Mouse (Mus musculus): ENCODE results near the gene Glod4. TPM values are rescaled to one million over a fixed set of nuclear protein-coding genes. Genes with fewer than 3 reads are reported as not detected.
A peak's percentile ranks its signal among the peaks of the same experiment; 100 is the strongest.

Glod4 gene
- polyA plus RNA-seq, 1 experiment from 2014 or later: 126 TPM

- Histone ChIP-seq H3K36me3 (ENCODE audit: control insufficient read depth, insufficient read depth, low read length) (peaks cover 6% of the 10 kb centered on the region), H3K4me1 (replicated peaks; ENCODE audit: control insufficient read depth, insufficient read depth, low read length) (peaks cover 5% of the 10 kb centered on the region), H3K9ac (ENCODE audit: low read length) (no peak overlapping the region), H3K9me3 (ENCODE audit: control insufficient read depth, low read length) (no peaks in the 10 kb centered on the region), H3K4me2 (ENCODE audit: low read depth, low read length) (no peak overlapping the region), H3K4me3 (ENCODE audit: low read length) (no peak overlapping the region), H3K27me3 (ENCODE audit: control insufficient read depth, insufficient read depth, low read depth, low read length) (no peaks in the 10 kb centered on the region), H3K27ac (ENCODE audit: low read length) (no peak overlapping the region)
- 63% methylated on average over 5 of the region's 5 CpGs for WGBS
- ATAC-seq (ENCODE audit: low read depth): no peak
These were observed 73.3 kb downstream of the Glod4 start for GRCm38 (mm10) chr11:76170207-76170606.

- no peak for ATAC-seq (ENCODE audit: low read depth)
- H3K4me2 ChIP-seq (ENCODE audit: low read depth, low read length): no peak overlapping the region
- H3K27ac ChIP-seq (ENCODE audit: low read length): no peak overlapping the region
- no peak overlapping the region for H3K9ac ChIP-seq (ENCODE audit: low read length)
- H3K4me1 ChIP-seq (replicated peaks; ENCODE audit: control insufficient read depth, insufficient read depth, low read length): peaks cover 5% of the 10 kb centered on the region
- no peaks in the 10 kb centered on the region for H3K9me3 ChIP-seq (ENCODE audit: control insufficient read depth, low read length)
- H3K27me3 ChIP-seq (ENCODE audit: control insufficient read depth, insufficient read depth, low read depth, low read length): no peaks in the 10 kb centered on the region
- WGBS: 80% methylated on average over 3 of the region's 3 CpGs
- no peak overlapping the region for H3K4me3 ChIP-seq (ENCODE audit: low read length)
- peaks cover 6% of the 10 kb centered on the region for H3K36me3 ChIP-seq (ENCODE audit: control insufficient read depth, insufficient read depth, low read length)
These were observed 74.5 kb downstream of the Glod4 start for GRCm38 (mm10) chr11:76168976-76169375.

GRCm38 (mm10) chr11:76167079-76167765 is 76.3 kb downstream of the Glod4 start:
- H3K27ac ChIP-seq (ENCODE audit: low read length): no peak overlapping the region
- no peak overlapping the region for H3K4me3 ChIP-seq (ENCODE audit: low read length)
- no peak overlapping the region for H3K4me2 ChIP-seq (ENCODE audit: low read depth, low read length)
- H3K9me3 ChIP-seq (ENCODE audit: control insufficient read depth, low read length): no peaks in the 10 kb centered on the region
- no peak overlapping the region for H3K9ac ChIP-seq (ENCODE audit: low read length)
- peaks cover 5% of the 10 kb centered on the region for H3K4me1 ChIP-seq (replicated peaks; ENCODE audit: control insufficient read depth, insufficient read depth, low read length)
- 14% methylated on average over 5 of the region's 5 CpGs for WGBS
- peaks cover 9% of the 10 kb centered on the region; the same call in 1 of the 2 replicates for H3K36me3 ChIP-seq (ENCODE audit: control insufficient read depth, insufficient read depth, low read length)
- H3K27me3 ChIP-seq (ENCODE audit: control insufficient read depth, insufficient read depth, low read depth, low read length): no peaks in the 10 kb centered on the region
- peak; percentile 62 for ATAC-seq (ENCODE audit: low read depth)

GRCm38 (mm10) chr11:76166657-76167056 is 76.9 kb downstream of the Glod4 start:
- Histone ChIP-seq H3K27me3 (ENCODE audit: control insufficient read depth, insufficient read depth, low read depth, low read length) (no peaks in the 10 kb centered on the region), H3K4me3 (ENCODE audit: low read length) (no peak overlapping the region), H3K36me3 (ENCODE audit: control insufficient read depth, insufficient read depth, low read length) (0 out of 2 replicates have a peak, but pooled peaks cover 6% of the 10 kb centered on the region), H3K9me3 (ENCODE audit: control insufficient read depth, low read length) (no peaks in the 10 kb centered on the region), H3K4me2 (ENCODE audit: low read depth, low read length) (no peak overlapping the region), H3K4me1 (replicated peaks; ENCODE audit: control insufficient read depth, insufficient read depth, low read length) (peaks cover 5% of the 10 kb centered on the region), H3K27ac (ENCODE audit: low read length) (no peak overlapping the region), H3K9ac (ENCODE audit: low read length) (no peak overlapping the region)
- WGBS: 78% methylated on average over 4 of the region's 4 CpGs
- ATAC-seq (ENCODE audit: low read depth): peak; percentile 38; the same call in 1 of the 2 replicates

GRCm38 (mm10) chr11:76160251-76160650 is 83.3 kb downstream of the Glod4 start:
- Histone ChIP-seq H3K9ac (ENCODE audit: low read length) (no peak overlapping the region), H3K4me1 (replicated peaks; ENCODE audit: control insufficient read depth, insufficient read depth, low read length) (no peaks in the 10 kb centered on the region), H3K4me2 (ENCODE audit: low read depth, low read length) (no peak overlapping the region), H3K9me3 (ENCODE audit: control insufficient read depth, low read length) (no peaks in the 10 kb centered on the region), H3K27ac (ENCODE audit: low read length) (no peak overlapping the region), H3K4me3 (ENCODE audit: low read length) (no peak overlapping the region), H3K36me3 (ENCODE audit: control insufficient read depth, insufficient read depth, low read length) (0 out of 2 replicates have a peak, but pooled peaks cover 6% of the 10 kb centered on the region), H3K27me3 (ENCODE audit: control insufficient read depth, insufficient read depth, low read depth, low read length) (no peaks in the 10 kb centered on the region)
- ATAC-seq (ENCODE audit: low read depth): no peak
- WGBS: 33% methylated on average over 6 of the region's 6 CpGs

GRCm38 (mm10) chr11:76158375-76158774 is 85.2 kb downstream of the Glod4 start:
- no peaks in the 10 kb centered on the region for H3K9me3 ChIP-seq (ENCODE audit: control insufficient read depth, low read length)
- no peak for ATAC-seq (ENCODE audit: low read depth)
- H3K4me3 ChIP-seq (ENCODE audit: low read length): no peak overlapping the region
- H3K4me1 ChIP-seq (replicated peaks; ENCODE audit: control insufficient read depth, insufficient read depth, low read length): no peaks in the 10 kb centered on the region
- H3K27ac ChIP-seq (ENCODE audit: low read length): no peak overlapping the region
- H3K36me3 ChIP-seq (ENCODE audit: control insufficient read depth, insufficient read depth, low read length): 0 out of 2 replicates have a peak, but pooled peaks cover 5% of the 10 kb centered on the region
- 73% methylated on average over 2 of the region's 2 CpGs for WGBS
- no peak overlapping the region for H3K9ac ChIP-seq (ENCODE audit: low read length)
- H3K27me3 ChIP-seq (ENCODE audit: control insufficient read depth, insufficient read depth, low read depth, low read length): no peaks in the 10 kb centered on the region
- no peak overlapping the region for H3K4me2 ChIP-seq (ENCODE audit: low read depth, low read length)

- H3K4me1 ChIP-seq (replicated peaks; ENCODE audit: control insufficient read depth, insufficient read depth, low read length): no peaks in the 10 kb centered on the region
- 72% methylated on average over 2 of the region's 2 CpGs for WGBS
- no peaks in the 10 kb centered on the region for H3K27me3 ChIP-seq (ENCODE audit: control insufficient read depth, insufficient read depth, low read depth, low read length)
- no peaks in the 10 kb centered on the region for H3K9me3 ChIP-seq (ENCODE audit: control insufficient read depth, low read length)
- H3K4me3 ChIP-seq (ENCODE audit: low read length): no peak overlapping the region
- no peak overlapping the region for H3K27ac ChIP-seq (ENCODE audit: low read length)
- H3K4me2 ChIP-seq (ENCODE audit: low read depth, low read length): no peak overlapping the region
- no peak overlapping the region for H3K9ac ChIP-seq (ENCODE audit: low read length)
- ATAC-seq (ENCODE audit: low read depth): no peak
- 0 out of 2 replicates have a peak, but pooled peaks cover 2% of the 10 kb centered on the region for H3K36me3 ChIP-seq (ENCODE audit: control insufficient read depth, insufficient read depth, low read length)
These were observed 88.7 kb downstream of the Glod4 start for GRCm38 (mm10) chr11:76154861-76155260.

- H3K4me1 ChIP-seq (replicated peaks; ENCODE audit: control insufficient read depth, insufficient read depth, low read length): peaks cover 1% of the 10 kb centered on the region
- H3K9me3 ChIP-seq (ENCODE audit: control insufficient read depth, low read length): no peaks in the 10 kb centered on the region
- no peak for ATAC-seq (ENCODE audit: low read depth)
- no peak overlapping the region for H3K4me2 ChIP-seq (ENCODE audit: low read depth, low read length)
- H3K27ac ChIP-seq (ENCODE audit: low read length): no peak overlapping the region
- no peaks in the 10 kb centered on the region for H3K27me3 ChIP-seq (ENCODE audit: control insufficient read depth, insufficient read depth, low read depth, low read length)
- no peak overlapping the region for H3K9ac ChIP-seq (ENCODE audit: low read length)
- H3K36me3 ChIP-seq (ENCODE audit: control insufficient read depth, insufficient read depth, low read length): 0 out of 2 replicates have a peak, but pooled peaks cover 2% of the 10 kb centered on the region
- WGBS: 96% methylated on average over 2 of the region's 2 CpGs
- no peak overlapping the region for H3K4me3 ChIP-seq (ENCODE audit: low read length)
These were observed 89.3 kb downstream of the Glod4 start for GRCm38 (mm10) chr11:76154200-76154599.

GRCm38 (mm10) chr11:76153236-76153951 is 90.1 kb downstream of the Glod4 start:
- Histone ChIP-seq H3K9ac (ENCODE audit: low read length) (no peak overlapping the region), H3K4me2 (ENCODE audit: low read depth, low read length) (no peak overlapping the region), H3K27me3 (ENCODE audit: control insufficient read depth, insufficient read depth, low read depth, low read length) (no peaks in the 10 kb centered on the region), H3K9me3 (ENCODE audit: control insufficient read depth, low read length) (no peaks in the 10 kb centered on the region), H3K4me3 (ENCODE audit: low read length) (no peak overlapping the region), H3K4me1 (replicated peaks; ENCODE audit: control insufficient read depth, insufficient read depth, low read length) (peaks cover 9% of the 10 kb centered on the region), H3K36me3 (ENCODE audit: control insufficient read depth, insufficient read depth, low read length) (0 out of 2 replicates have a peak, but pooled peaks cover 2% of the 10 kb centered on the region), H3K27ac (ENCODE audit: low read length) (no peak overlapping the region)
- 89% methylated on average over 5 of the region's 5 CpGs for WGBS
- ATAC-seq (ENCODE audit: low read depth): no peak

Measured in lung, embryonic 16.5 days (tissue).